Mouse (Mus musculus) intestine, embryonic 16.5 days (tissue): ENCODE results near the gene Ulk4. TPM values are rescaled to one million over a fixed set of nuclear protein-coding genes. Genes with fewer than 3 reads are reported as not detected.

Experiments used
- ATAC-seq: fragments of 200-750 bp; cut with Nextera tagmentation; 2 replicates; pipeline ENCODE4 v1.8.0; 2017; ENCODE audit warnings: moderate TSS enrichment, moderate library complexity
- H3K27ac ChIP-seq: fragments of 300-500 bp; sonication (generic); 2 replicates; pipeline ENCODE4 v1.5.1; 2014; ENCODE audit warnings: mild to moderate bottlenecking, low read length
- H3K27me3 ChIP-seq: fragments of 300-500 bp; sonication (generic); replicated peaks from 2 replicates; pipeline ENCODE4 v1.6.1; 2014; ENCODE audit warnings: low read length, control low read depth, mixed read lengths; ENCODE audit not compliant: control insufficient read depth, insufficient read depth
- H3K36me3 ChIP-seq: fragments of 300-500 bp; sonication (generic); 2 replicates; pipeline ENCODE4 v1.6.1; 2014; ENCODE audit warnings: low read length, control low read depth; ENCODE audit not compliant: control insufficient read depth, insufficient read depth
- H3K4me1 ChIP-seq: fragments of 300-500 bp; sonication (generic); 2 replicates; pipeline ENCODE4 v1.6.1; 2014; ENCODE audit warnings: low read length, control low read depth, mixed read lengths; ENCODE audit not compliant: control insufficient read depth, insufficient read depth
- H3K4me2 ChIP-seq: fragments of 300-500 bp; sonication (generic); 2 replicates; pipeline ENCODE4 v1.6.1; 2014; ENCODE audit warnings: low read depth, low read length, control low read depth
- H3K4me3 ChIP-seq: fragments of 300-500 bp; sonication (generic); 2 replicates; pipeline ENCODE4 v1.5.1; 2014; ENCODE audit warnings: mild to moderate bottlenecking, low read length
- H3K9ac ChIP-seq: fragments of 300-500 bp; sonication (generic); 2 replicates; pipeline ENCODE4 v1.6.1; 2014; ENCODE audit warnings: low read depth, low read length
- H3K9me3 ChIP-seq: fragments of 300-500 bp; sonication (generic); 2 replicates; pipeline ENCODE4 v1.6.1; 2016; ENCODE audit warnings: low read length, control low read depth; ENCODE audit not compliant: control insufficient read depth
- WGBS: fragments of 180-500 bp; shearing (Covaris S2); extraction: QIAGEN DNeasy Blood & Tissue Kit; methylation state at CpG from one replicate; pipeline ENCODE4 v1.1.7; 2014; 5-methylcytosine and 5-hydroxymethylcytosine counted together
- polyA plus RNA-seq: library from polyadenylated mRNA; unstranded; fragments of >200 nt; fragmentation: Nextera tagmentation; extraction: Ambion mirVana; gene quantifications from 2 replicates; pipeline ENCODE4 v1.2.1, GENCODE M21; 2015

The Ulk4 gene
- 115 and 120 TPM in 2 replicates for polyA plus RNA-seq

- peak within 1 kb of the TSS; percentile 74 for H3K9ac ChIP-seq
- no peaks in the 10 kb centered on the region for H3K27me3 ChIP-seq
- peaks cover 2% of the 10 kb centered on the region; the same call in 1 of the 2 replicates for H3K9me3 ChIP-seq
- peak; percentile 98 for ATAC-seq
- H3K4me3 ChIP-seq, result peak within 1 kb of the TSS; percentile 71
- H3K36me3 ChIP-seq, result no peaks in the 10 kb centered on the region
- peak within 1 kb of the TSS; percentile 74 for H3K27ac ChIP-seq
- WGBS, result under 1% methylated on average over 59 of the region's 59 CpGs
- no peaks in the 10 kb centered on the region; the same call in 1 of the 2 replicates for H3K4me1 ChIP-seq
- H3K4me2 ChIP-seq, result peak within 1 kb of the TSS; percentile 96
Measured at GRCm38 (mm10) chr9:121277118-121278060, at the start of gene Ulk4. Gene Ulk4 (minus strand): TSS chr9:121277197.

GRCm38 (mm10) chr9:121322034-121322433 is 45.0 kb upstream of the Ulk4 start:
- Histone ChIP-seq H3K27ac (no peak overlapping the region), H3K36me3 (no peaks in the 10 kb centered on the region), H3K27me3 (no peaks in the 10 kb centered on the region), H3K4me1 (peaks cover 16% of the 10 kb centered on the region), H3K9ac (no peak overlapping the region), H3K9me3 (no peaks in the 10 kb centered on the region), H3K4me2 (no peak overlapping the region), H3K4me3 (no peak overlapping the region)
- 97% methylated on average over 14 of the region's 14 CpGs for WGBS
- ATAC-seq, result no peak

GRCm38 (mm10) chr9:121321118-121321517 is 44.1 kb upstream of the Ulk4 start:
- no peak for ATAC-seq
- no peak overlapping the region for H3K4me3 ChIP-seq
- no peaks in the 10 kb centered on the region for H3K36me3 ChIP-seq
- no peak overlapping the region for H3K9ac ChIP-seq
- H3K27ac ChIP-seq, result 0 out of 2 replicates have a peak overlapping the region, but pooled peaks have one; percentile 4
- no peaks in the 10 kb centered on the region for H3K27me3 ChIP-seq
- H3K4me2 ChIP-seq, result no peak overlapping the region
- H3K4me1 ChIP-seq, result peaks cover 24% of the 10 kb centered on the region
- H3K9me3 ChIP-seq, result no peaks in the 10 kb centered on the region
- WGBS, result 92% methylated on average over 2 of the region's 2 CpGs

GRCm38 (mm10) chr9:121320433-121320832 is 43.4 kb upstream of the Ulk4 start:
- H3K36me3 ChIP-seq, result no peaks in the 10 kb centered on the region
- H3K9ac ChIP-seq, result no peak overlapping the region; the same call in 1 of the 2 replicates
- no peak overlapping the region for H3K4me2 ChIP-seq
- H3K4me3 ChIP-seq, result no peak overlapping the region
- H3K27ac ChIP-seq, result no peak overlapping the region
- peaks cover 31% of the 10 kb centered on the region for H3K4me1 ChIP-seq
- 42% methylated on average over 2 of the region's 2 CpGs for WGBS
- no peaks in the 10 kb centered on the region for H3K9me3 ChIP-seq
- ATAC-seq, result 0 out of 2 replicates have a peak, but pooled peaks have one; percentile 27
- H3K27me3 ChIP-seq, result no peaks in the 10 kb centered on the region

GRCm38 (mm10) chr9:121319323-121319966 is 42.4 kb upstream of the Ulk4 start:
- H3K4me2 ChIP-seq, result no peak overlapping the region
- H3K9ac ChIP-seq, result no peak overlapping the region
- H3K4me3 ChIP-seq, result no peak overlapping the region
- no peak for ATAC-seq
- H3K4me1 ChIP-seq, result peaks cover 40% of the 10 kb centered on the region
- no peaks in the 10 kb centered on the region for H3K27me3 ChIP-seq
- 70% methylated on average over 10 of the region's 10 CpGs for WGBS
- no peaks in the 10 kb centered on the region for H3K36me3 ChIP-seq
- peak overlapping the region; percentile 28; the same call in 1 of the 2 replicates for H3K27ac ChIP-seq
- H3K9me3 ChIP-seq, result no peaks in the 10 kb centered on the region

- H3K27me3 ChIP-seq, result no peaks in the 10 kb centered on the region
- H3K4me3 ChIP-seq, result no peak overlapping the region
- H3K9me3 ChIP-seq, result no peaks in the 10 kb centered on the region
- no peak overlapping the region for H3K4me2 ChIP-seq
- H3K9ac ChIP-seq, result no peak overlapping the region
- H3K27ac ChIP-seq, result peak overlapping the region; percentile 70
- no peaks in the 10 kb centered on the region for H3K36me3 ChIP-seq
- 0 out of 2 replicates have a peak, but pooled peaks have one; percentile 5 for ATAC-seq
- WGBS, result 55% methylated on average over 12 of the region's 12 CpGs
- peaks cover 62% of the 10 kb centered on the region for H3K4me1 ChIP-seq
Measured at GRCm38 (mm10) chr9:121316621-121317405, 39.8 kb upstream of the Ulk4 start.

- Histone ChIP-seq H3K9ac (no peak overlapping the region), H3K4me2 (no peak overlapping the region), H3K9me3 (no peaks in the 10 kb centered on the region), H3K4me1 (peaks cover 65% of the 10 kb centered on the region), H3K36me3 (no peaks in the 10 kb centered on the region), H3K27me3 (no peaks in the 10 kb centered on the region), H3K4me3 (no peak overlapping the region), H3K27ac (peak overlapping the region; percentile 70)
- 77% methylated on average over 4 of the region's 4 CpGs for WGBS
- no peak for ATAC-seq
Measured at GRCm38 (mm10) chr9:121315901-121316595, 39.1 kb upstream of the Ulk4 start.

GRCm38 (mm10) chr9:121314541-121315152 is 37.6 kb upstream of the Ulk4 start:
- Histone ChIP-seq H3K4me1 (peaks cover 58% of the 10 kb centered on the region), H3K9me3 (no peaks in the 10 kb centered on the region), H3K4me3 (peak overlapping the region; percentile 41), H3K4me2 (peak overlapping the region; percentile 71), H3K9ac (peak overlapping the region; percentile 68), H3K27me3 (no peaks in the 10 kb centered on the region), H3K27ac (peak overlapping the region; percentile 97), H3K36me3 (no peaks in the 10 kb centered on the region)
- ATAC-seq, result peak; percentile 64
- WGBS, result 5% methylated on average over 14 of the region's 14 CpGs
